Comparison of ENCODE assay signal across 10 mouse cellular contexts in the genomic region with DNA sequence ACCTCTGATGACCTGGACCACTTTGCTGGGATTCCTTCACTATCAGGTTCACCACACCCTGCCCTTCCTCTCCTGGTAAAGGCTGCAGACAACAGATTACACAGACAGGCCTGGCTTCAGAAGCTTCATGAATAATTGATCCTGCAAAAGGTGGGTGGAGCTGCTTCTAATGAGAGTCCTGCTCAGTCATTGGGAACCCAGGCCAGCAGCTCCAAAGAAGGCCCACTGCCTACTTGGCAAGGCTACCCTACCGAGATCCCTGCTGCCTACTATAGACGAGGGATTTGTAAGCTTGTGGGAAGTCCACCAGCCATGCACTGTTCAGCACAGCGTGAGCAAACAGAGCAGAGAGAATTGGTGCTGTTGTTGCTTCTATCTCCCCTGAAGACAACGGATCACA. TPM values are rescaled to one million over a fixed set of nuclear protein-coding genes. Genes with fewer than 3 reads are reported as not detected.
DNase-seq lines count a peak whose midpoint lies in the region; ATAC-seq and TF ChIP-seq lines count a peak whose summit lies in the region.
"Had no signal": no experiment of that assay in that cellular context is flagged by ENCODE, and none has a peak within 500 bp of the region (broad histone marks: within the 10 kb centered on the region; RNA-seq: fewer than 3 reads in every experiment).

No protein-coding gene starts in this region.

- ATAC-seq in midbrain, embryonic 15.5 days (replicated peaks): 0 out of 2 replicates have a peak, but pooled peaks have one; percentile 4
- ATAC-seq: CD4-positive, CD25-positive, alpha-beta regulatory T cell, adult 4 months had no signal

- peak; percentile 72 for DNase-seq in kidney, adult 2 months
- DNase-seq in kidney, postnatal 4 days: no peak
- peak; percentile 61 for DNase-seq in brain, adult 2 months (ENCODE audit: low read depth, low spot score)
- peak; percentile 44 to 65 for DNase-seq in kidney, postnatal 36 days
- no peak for DNase-seq in spleen, postnatal 14 days (ENCODE audit: low spot score in 2 of 2)
- no peak for DNase-seq in adrenal gland, adult 2 months
- no peak for DNase-seq in frontal cortex, postnatal 10 days (ENCODE audit: low spot score in 2 of 2)

- H3K4me3 ChIP-seq in kidney, adult 2 months (ENCODE audit: insufficient read depth, low read depth, low read length): no peak overlapping the region
- no peak overlapping the region for H3K4me3 ChIP-seq in midbrain, embryonic 15.5 days
- H3K4me3 ChIP-seq: heart, embryonic 13.5 days had no signal

- peaks cover 8% of the 10 kb centered on the region; the same call in 1 of the 2 replicates for H3K4me1 ChIP-seq in kidney, adult 2 months (ENCODE audit: control insufficient read depth, insufficient read depth, low read length)
- H3K4me1 ChIP-seq in midbrain, embryonic 15.5 days: peaks cover 29% of the 10 kb centered on the region

- H3K9me3 ChIP-seq in midbrain, embryonic 15.5 days: no peaks in the 10 kb centered on the region
- H3K9me3 ChIP-seq: heart, embryonic 13.5 days had no signal

- no peak overlapping the region for H3K27ac ChIP-seq in kidney, adult 2 months (ENCODE audit: insufficient read depth, low read depth, low read length)
- 0 out of 2 replicates have a peak overlapping the region, but pooled peaks have one; percentile 19 for H3K27ac ChIP-seq in midbrain, embryonic 15.5 days
- H3K27ac ChIP-seq: heart, embryonic 13.5 days had no signal

- no peak overlapping the region for H3K4me2 ChIP-seq in midbrain, embryonic 15.5 days
- H3K4me2 ChIP-seq: heart, embryonic 13.5 days had no signal

- no peak for TF ChIP-seq CTCF in kidney, adult 2 months (conservative IDR thresholded peaks at IDR 0.05; ENCODE audit: insufficient read depth, insufficient read length, low read depth, low read length)

- H3K36me3 ChIP-seq in kidney, adult 2 months (ENCODE audit: control insufficient read depth, insufficient read depth, low read length): no peaks in the 10 kb centered on the region
- H3K36me3 ChIP-seq in midbrain, embryonic 15.5 days (replicated peaks): no peaks in the 10 kb centered on the region
- H3K36me3 ChIP-seq: heart, embryonic 13.5 days had no signal

- no peak overlapping the region for H3K9ac ChIP-seq in midbrain, embryonic 15.5 days
- H3K9ac ChIP-seq: heart, embryonic 13.5 days had no signal

- no peaks in the 10 kb centered on the region for H3K27me3 ChIP-seq in kidney, adult 2 months (replicated peaks; ENCODE audit: control insufficient read depth, insufficient read depth, low read length)
- H3K27me3 ChIP-seq in midbrain, embryonic 15.5 days (replicated peaks): no peaks in the 10 kb centered on the region

- TF ChIP-seq POLR2A in kidney, adult 2 months (IDR thresholded peaks at IDR 0.05; ENCODE audit: low read depth, low read length): no peak

- WGBS in kidney, adult 2 months: 36% methylated on average over 4 of the region's 4 CpGs
- 3% methylated on average over 4 of the region's 4 CpGs for WGBS in midbrain, embryonic 15.5 days

RNA-seq across cellular contexts. Expression of gene Bcr, which starts 4.1 kb away (rescaled TPM):
- 28.4 and 28.7 TPM in 2 replicates for polyA plus RNA-seq in kidney, adult 2 months (2012; rRNA removed)
- 17.9 and 19.2 TPM in 2 replicates for polyA plus RNA-seq in midbrain, embryonic 15.5 days (2015; fragmentation: Nextera tagmentation; extraction: Ambion mirVana)
- 10 to 100 TPM; 40.2 to 43.2 TPM for total RNA-seq in adrenal gland, adult 2 months (2021)
- polyA plus RNA-seq in adrenal gland, adult 2 months (2012; rRNA removed): 20.0 and 20.1 TPM in 2 replicates

RNA-seq across cellular contexts. Expression of gene Rab36, which starts 19.4 kb away (rescaled TPM):
- 9.5 and 9.9 TPM in 2 replicates for polyA plus RNA-seq in kidney, adult 2 months (2012; rRNA removed)
- polyA plus RNA-seq in midbrain, embryonic 15.5 days (2015; fragmentation: Nextera tagmentation; extraction: Ambion mirVana): 22.2 and 23.2 TPM in 2 replicates
- 10 to 100 TPM; 12.9 to 16.3 TPM for total RNA-seq in adrenal gland, adult 2 months (2021)
- 38.1 and 40.4 TPM in 2 replicates for polyA plus RNA-seq in adrenal gland, adult 2 months (2012; rRNA removed)

RNA-seq across cellular contexts. Expression of gene Rsph14, which starts 23.9 kb away (rescaled TPM):
- polyA plus RNA-seq in kidney, adult 2 months (2012; rRNA removed): not detected in 2 replicates
- polyA plus RNA-seq in midbrain, embryonic 15.5 days (2015; fragmentation: Nextera tagmentation; extraction: Ambion mirVana): 0.54 and 1.5 TPM in 2 replicates
- total RNA-seq in adrenal gland, adult 2 months (2021): 1 to 10 TPM in 1 of 2 experiments, not detected in 1; 1.8 TPM
- 0.54 TPM in 1 of 2 replicates, not detected in the other for polyA plus RNA-seq in adrenal gland, adult 2 months (2012; rRNA removed)
- polyA plus RNA-seq: CD4-positive, CD25-positive, alpha-beta regulatory T cell, adult 4 months; heart, embryonic 13.5 days had no signal

Comparison
In these comparisons a context has a peak if more than half of its experiments do, and no peak if none do; other contexts are left out.
1. DNase-seq: peak in kidney, adult 2 months (single experiment), brain, adult 2 months (single experiment) and kidney, postnatal 36 days (2 of 2); none in kidney, postnatal 4 days (0 of 2), spleen, postnatal 14 days (0 of 2), adrenal gland, adult 2 months (single experiment) and frontal cortex, postnatal 10 days (0 of 2).